Mouse (Mus musculus): Measurements from ENCODE around the gene Rab44.
A peak's percentile ranks its signal among the peaks of the same experiment; 100 is the strongest.

Rab44 gene

GRCm38 (mm10) chr17:29135066-29135465 is 21.1 kb downstream of the Rab44 start:
- no peak for DNase-seq (ENCODE audit: low spot score in 2 of 2)

- DNase-seq (ENCODE audit: low spot score in 2 of 2): no peak
Observed at GRCm38 (mm10) chr17:29136236-29136635, 22.3 kb downstream of the Rab44 start.

GRCm38 (mm10) chr17:29137906-29138305 is 24.0 kb downstream of the Rab44 start:
- no peak for DNase-seq (ENCODE audit: low spot score in 2 of 2)

GRCm38 (mm10) chr17:29141577-29141976 is 27.6 kb downstream of the Rab44 start:
- no peak for DNase-seq (ENCODE audit: low spot score in 2 of 2)

- DNase-seq (ENCODE audit: low spot score in 2 of 2): no peak
Observed at GRCm38 (mm10) chr17:29143266-29143665, 29.3 kb downstream of the Rab44 start.

GRCm38 (mm10) chr17:29145101-29145500 is 31.2 kb downstream of the Rab44 start:
- no peak for DNase-seq (ENCODE audit: low spot score in 2 of 2)

GRCm38 (mm10) chr17:29147273-29147672 is 33.3 kb downstream of the Rab44 start:
- DNase-seq (ENCODE audit: low spot score in 2 of 2): no peak

- no peak for DNase-seq (ENCODE audit: low spot score in 2 of 2)
Observed at GRCm38 (mm10) chr17:29147773-29148172, 33.8 kb downstream of the Rab44 start.

GRCm38 (mm10) chr17:29149766-29150165 is 35.8 kb downstream of the Rab44 start:
- DNase-seq (ENCODE audit: low spot score in 2 of 2): no peak

GRCm38 (mm10) chr17:29152547-29152946 is 38.6 kb downstream of the Rab44 start:
- DNase-seq (ENCODE audit: low spot score in 2 of 2): no peak

GRCm38 (mm10) chr17:29154247-29154646 is 40.3 kb downstream of the Rab44 start:
- DNase-seq (ENCODE audit: low spot score in 2 of 2): no peak

- DNase-seq (ENCODE audit: low spot score in 2 of 2): no peak
Observed at GRCm38 (mm10) chr17:29155355-29156135, 41.6 kb downstream of the Rab44 start.

GRCm38 (mm10) chr17:29156396-29156795 is 42.5 kb downstream of the Rab44 start:
- no peak for DNase-seq (ENCODE audit: low spot score in 2 of 2)

- DNase-seq (ENCODE audit: low spot score in 2 of 2): no peak
Observed at GRCm38 (mm10) chr17:29156866-29157265, 42.9 kb downstream of the Rab44 start.

- no peak for DNase-seq (ENCODE audit: low spot score in 2 of 2)
Observed at GRCm38 (mm10) chr17:29158899-29159298, 45.0 kb downstream of the Rab44 start.

GRCm38 (mm10) chr17:29159320-29159719 is 45.4 kb downstream of the Rab44 start:
- DNase-seq (ENCODE audit: low spot score in 2 of 2): no peak

- no peak for DNase-seq (ENCODE audit: low spot score in 2 of 2)
Observed at GRCm38 (mm10) chr17:29159743-29160455, 46.0 kb downstream of the Rab44 start.

GRCm38 (mm10) chr17:29162334-29162733 is 48.4 kb downstream of the Rab44 start:
- DNase-seq (ENCODE audit: low spot score in 2 of 2): no peak

GRCm38 (mm10) chr17:29164469-29165111 is 50.6 kb downstream of the Rab44 start:
- DNase-seq (ENCODE audit: low spot score in 2 of 2): no peak

GRCm38 (mm10) chr17:29165452-29165851 is 51.5 kb downstream of the Rab44 start:
- no peak for DNase-seq (ENCODE audit: low spot score in 2 of 2)

GRCm38 (mm10) chr17:29165967-29166578 is 52.1 kb downstream of the Rab44 start:
- DNase-seq (ENCODE audit: low spot score in 2 of 2): no peak

GRCm38 (mm10) chr17:29167371-29167770 is 53.4 kb downstream of the Rab44 start:
- peak; percentile 61 to 67 for DNase-seq (ENCODE audit: low spot score in 2 of 2)
